Mouse (Mus musculus): ENCODE measurements around the gene Chaf1a.

DNA sequence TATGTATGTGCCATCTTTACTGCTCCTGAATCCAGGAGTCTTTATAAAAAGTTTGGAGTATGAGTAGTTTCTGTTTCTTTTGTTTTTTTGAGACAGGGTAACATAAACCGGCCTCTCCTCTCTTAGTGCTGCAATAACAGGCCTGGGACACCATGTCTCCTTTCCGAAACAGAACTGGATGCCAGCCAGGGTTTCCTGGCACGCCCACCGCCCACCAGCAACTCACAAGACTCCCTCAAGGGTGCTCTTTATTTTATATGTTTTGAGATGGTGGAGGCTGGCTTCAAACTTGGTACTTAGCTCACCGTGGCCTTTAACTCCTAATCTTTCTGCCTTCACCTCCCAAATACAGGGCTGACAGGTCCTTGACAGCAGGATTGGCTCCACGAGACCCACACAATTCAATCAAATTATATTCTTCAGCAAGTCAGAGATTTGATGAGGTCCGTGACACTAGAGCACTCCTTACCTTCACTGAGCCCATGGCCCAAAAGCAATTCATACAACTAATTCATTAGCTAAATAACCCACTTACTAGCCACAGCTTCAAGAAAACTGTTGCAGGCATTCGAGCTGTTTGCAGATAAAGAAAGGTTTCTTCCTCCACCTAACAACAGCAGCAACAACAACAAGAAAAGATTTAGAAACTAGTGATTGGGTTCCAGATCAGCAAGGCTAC lies 1.5 kb upstream of the Chaf1a start:
- no peak for TF ChIP-seq FOSL1 (IDR thresholded peaks at IDR 0.05; ENCODE audit: insufficient read depth, low read length, poor library complexity, severe bottlenecking)
- TF ChIP-seq CTCF (IDR thresholded peaks at IDR 0.05; ENCODE audit: control insufficient read depth, insufficient read depth, insufficient read length): no peak
- no peak for TF ChIP-seq MAX (IDR thresholded peaks at IDR 0.05)
- TF ChIP-seq USF1 (IDR thresholded peaks at IDR 0.05; ENCODE audit: low read depth): no peak
- no peak for TF ChIP-seq MYOD1 (IDR thresholded peaks at IDR 0.05; ENCODE audit: control insufficient read depth, insufficient read length, low read depth)

Data from C2C12 (cell line).